Mouse (Mus musculus) left cerebral cortex, postnatal 36 days (tissue): Measurements from ENCODE around the gene Dhx32. TPM values are rescaled to one million over a fixed set of nuclear protein-coding genes. Genes with fewer than 3 reads are reported as not detected.

ENCODE experiments used
- DNase-seq, 2 experiments: peaks; one replicate each; pipeline ENCODE4 v3.0.0; 2021 to 2022; ENCODE audit warnings: low spot score in 2 of 2, mixed read lengths in 1 of 2
- intact Hi-C: fragments of 180-260 bp; cut with DNase I; formaldehyde crosslinking; loops from one replicate; pipeline ENCODE4 v1.15.1; 2025
- total RNA-seq, 2 experiments: library from RNA; stranded (reverse); gene quantifications; 2 replicates each; pipeline ENCODE4 v1.2.3; 2021

Dhx32 gene
- 10 to 100 TPM; 36.5 to 45.2 TPM for total RNA-seq

DNA sequence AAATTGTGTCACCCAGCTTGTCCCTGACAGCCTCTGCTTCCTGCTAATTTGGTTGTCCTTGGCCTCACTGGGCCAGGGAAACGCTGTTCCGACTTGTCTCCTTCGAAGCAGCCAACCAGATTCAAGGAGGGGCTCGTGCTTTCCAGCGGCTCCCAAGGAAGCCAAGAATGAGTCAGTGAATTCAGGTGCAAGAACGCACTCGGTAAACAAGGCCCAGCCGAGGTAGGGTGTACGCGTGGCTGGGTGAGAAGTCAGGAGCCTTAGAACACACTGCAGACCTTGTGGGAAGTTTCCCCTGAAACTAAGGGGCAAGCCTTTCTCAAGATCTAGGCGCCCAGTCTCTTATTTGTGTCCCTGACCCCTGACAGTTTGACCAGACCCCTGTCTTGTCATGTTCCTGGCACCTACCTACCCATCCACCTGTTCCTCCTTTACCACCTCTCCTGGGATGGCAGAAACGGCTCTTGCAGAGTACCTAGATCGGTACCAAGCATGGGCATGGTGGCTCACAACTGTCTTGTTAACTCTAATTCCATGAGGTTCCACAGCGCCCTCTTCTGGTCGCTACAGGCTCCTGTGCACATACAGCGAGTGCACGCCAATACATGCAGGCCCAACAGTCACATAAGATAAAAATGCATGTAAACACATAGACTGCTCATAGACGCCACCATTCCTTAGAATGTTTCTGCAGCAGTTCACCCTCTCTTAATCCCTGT, at the start of gene Dhx32:
Dhx32 (minus strand) TSS at position 10 of the 719 bp plus-strand sequence.
- DNase-seq = peak; percentile 39 to 47
- intact Hi-C loops = loop anchor here (5.0 kb wide), 1 partner anchor 76 kb away; the partner anchor contains the start of gene Bccip

DNA sequence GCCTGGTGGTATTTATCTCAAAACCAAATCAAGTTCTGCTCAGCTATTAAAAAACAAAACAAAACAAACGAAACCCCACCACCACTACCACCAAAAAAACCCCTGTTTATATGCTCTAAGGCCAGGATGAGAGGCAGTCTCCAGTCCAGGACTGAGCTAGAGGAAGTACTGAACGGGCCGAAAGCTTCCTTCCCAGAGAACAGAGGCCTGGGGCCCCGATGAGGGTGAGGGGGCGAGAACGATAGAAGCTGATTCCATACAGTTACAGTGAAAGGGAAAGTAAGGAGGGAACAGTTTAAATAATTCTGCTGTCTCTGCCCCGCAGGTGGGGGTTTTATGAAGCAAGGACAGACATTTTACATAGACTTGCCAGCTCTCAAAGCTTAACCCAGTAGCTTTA, 47.1 kb upstream of the Dhx32 start:
- no peak for DNase-seq
- intact Hi-C loops = no loop called here

DNA sequence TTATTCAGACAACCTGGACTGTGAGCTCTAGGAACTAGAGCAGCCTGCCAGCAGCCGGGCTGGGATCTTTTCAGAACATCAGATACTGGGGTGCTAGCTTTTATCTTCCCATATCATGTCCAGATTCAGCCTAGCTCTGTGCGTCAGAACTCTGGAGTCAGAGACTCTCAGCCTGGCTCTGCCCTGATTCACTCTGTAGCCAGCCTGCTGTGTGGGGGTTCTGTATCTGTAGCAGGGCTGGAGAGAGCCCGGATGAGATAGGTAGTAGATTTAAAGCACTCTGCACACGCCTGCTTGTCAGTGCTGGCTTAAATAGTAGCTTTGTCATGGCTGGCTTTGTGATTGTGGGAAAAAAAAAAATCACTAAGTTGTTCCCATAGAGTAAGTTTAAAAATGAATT, 46.0 kb upstream of the Dhx32 start:
- intact Hi-C loops = no loop called here
- no peak for DNase-seq

DNA sequence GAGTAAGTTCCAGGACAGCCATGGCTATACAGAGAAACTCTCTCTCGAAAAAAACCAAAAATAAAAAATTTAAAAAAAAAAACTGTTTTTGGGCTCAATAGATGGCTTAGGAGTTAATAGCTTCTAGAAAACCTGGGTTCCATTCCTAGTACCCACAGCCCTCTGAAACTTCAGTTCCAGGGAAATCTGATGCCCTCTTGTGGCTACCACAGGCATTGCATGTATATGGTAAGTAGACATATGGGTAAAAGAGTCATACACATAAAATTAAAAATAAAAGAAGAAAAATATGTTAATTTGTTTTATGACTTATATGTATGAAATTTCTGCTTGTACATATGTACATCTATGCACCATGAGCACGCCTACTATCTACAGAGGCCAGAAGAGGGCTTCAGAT, 42.1 kb upstream of the Dhx32 start:
- DNase-seq = no peak
- intact Hi-C loops = no loop called here

DNA sequence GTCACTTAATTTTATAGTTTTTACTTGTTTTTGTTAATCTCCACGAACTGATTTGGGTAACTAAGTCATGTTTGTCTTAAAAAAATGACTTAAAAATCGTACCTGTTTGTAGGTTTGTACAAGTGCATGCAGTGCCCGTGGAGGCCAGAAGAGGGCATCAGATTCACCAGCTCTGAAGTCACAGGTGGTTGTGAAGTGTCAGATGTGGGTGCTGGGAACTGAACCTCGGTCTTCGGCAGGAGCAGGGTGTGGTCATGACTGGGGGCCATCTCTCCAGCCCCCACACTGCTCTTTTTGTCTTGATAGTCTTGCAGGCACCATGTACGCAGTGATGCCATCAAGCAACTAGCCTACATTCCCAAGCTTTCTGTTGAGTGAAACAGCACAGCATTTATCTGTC, 41.2 kb upstream of the Dhx32 start:
- no peak for DNase-seq
- intact Hi-C loops = no loop called here

DNA sequence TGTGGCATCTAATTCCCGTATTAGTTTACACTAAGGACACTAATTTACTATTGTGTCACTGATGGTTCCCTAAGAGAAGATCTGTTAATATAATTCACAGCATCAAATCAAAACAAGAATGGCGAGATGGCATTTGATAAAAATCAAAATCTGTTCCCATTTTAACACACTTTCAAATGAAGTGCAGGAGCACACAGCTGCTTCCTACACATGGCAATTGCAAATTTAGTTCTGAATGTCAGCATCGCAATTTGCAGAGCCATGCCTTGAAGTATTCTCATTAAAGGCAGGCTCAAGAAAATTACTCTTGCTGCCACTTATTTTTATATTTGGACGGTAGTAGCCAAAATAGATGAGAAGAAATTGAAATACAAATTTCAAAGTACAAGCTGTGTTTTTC, 30.8 kb upstream of the Dhx32 start:
- intact Hi-C loops = no loop called here
- no peak for DNase-seq

DNA sequence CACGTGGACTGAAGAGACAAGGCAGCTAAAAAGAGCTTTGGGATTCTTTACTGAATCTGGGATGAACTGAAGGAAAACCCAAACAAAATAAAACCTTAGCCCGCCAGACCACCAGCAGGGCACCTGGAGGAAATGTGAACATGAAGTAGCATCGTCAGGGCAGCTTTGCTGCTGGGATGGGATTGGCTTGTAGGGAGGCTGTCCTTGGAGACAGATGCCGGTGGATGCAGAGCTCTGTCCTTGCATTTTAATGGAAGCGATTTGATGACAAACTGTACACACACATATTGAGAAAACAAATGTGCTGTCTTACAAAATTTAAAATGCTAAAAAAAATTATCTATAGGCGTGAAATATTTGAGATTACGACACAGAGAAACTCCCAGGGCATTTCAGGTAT, 30.4 kb upstream of the Dhx32 start:
- intact Hi-C loops = no loop called here

DNA sequence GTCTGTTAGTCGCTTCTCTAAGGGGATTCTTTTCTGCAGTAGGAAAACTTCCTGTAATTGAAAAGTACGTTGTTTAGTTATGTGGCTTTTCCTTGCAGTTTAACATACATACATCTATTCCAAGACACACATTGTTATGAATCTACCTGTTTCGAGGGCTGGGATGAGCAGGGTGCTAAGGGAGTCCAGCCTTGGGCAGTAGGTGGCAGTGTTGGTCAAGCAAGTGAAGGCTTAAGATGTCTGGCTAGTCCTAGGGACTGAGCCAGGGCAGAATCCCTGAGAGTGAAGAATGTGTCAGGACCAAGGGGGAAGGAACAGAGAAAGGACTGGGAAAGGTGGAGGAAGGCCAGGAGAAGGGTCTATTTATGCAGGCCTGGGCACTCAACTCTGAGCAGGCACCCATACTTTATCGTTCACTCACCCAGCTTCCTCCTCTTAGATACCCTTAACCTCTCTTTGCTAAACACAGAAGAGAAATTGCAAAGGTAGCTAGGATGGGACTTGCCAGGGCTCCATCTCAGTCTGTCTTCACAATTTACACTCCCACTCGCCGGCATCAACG, 23.2 kb upstream of the Dhx32 start:
- intact Hi-C loops = loop anchor here (5.0 kb wide), 1 partner anchor 542 kb away; no protein-coding TSS in a partner anchor
- peak; percentile 44 to 54 for DNase-seq

More for the DNA sequence above, 30.4 kb upstream of the Dhx32 start:
- no peak for DNase-seq

DNA sequence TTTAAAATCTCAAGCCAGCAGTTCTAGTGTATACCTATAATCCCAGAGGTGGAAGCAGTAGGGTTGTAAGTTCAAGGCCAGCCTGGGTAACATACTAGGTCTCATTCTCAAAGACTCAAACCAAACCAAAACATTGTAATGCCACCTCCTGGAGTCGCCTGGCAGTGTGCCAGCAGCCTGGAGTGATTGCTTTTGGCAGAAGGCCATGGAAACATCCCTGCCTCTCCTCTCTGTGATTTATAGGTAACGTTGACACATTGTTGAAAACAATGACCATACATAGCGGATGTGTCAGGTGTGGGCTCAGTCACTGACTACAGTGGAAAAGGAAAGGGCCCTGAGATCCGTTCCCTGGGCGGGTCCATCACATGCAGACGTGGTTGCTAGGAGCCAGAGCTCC, 19.3 kb upstream of the Dhx32 start:
- DNase-seq = no peak
- intact Hi-C loops = no loop called here

DNA sequence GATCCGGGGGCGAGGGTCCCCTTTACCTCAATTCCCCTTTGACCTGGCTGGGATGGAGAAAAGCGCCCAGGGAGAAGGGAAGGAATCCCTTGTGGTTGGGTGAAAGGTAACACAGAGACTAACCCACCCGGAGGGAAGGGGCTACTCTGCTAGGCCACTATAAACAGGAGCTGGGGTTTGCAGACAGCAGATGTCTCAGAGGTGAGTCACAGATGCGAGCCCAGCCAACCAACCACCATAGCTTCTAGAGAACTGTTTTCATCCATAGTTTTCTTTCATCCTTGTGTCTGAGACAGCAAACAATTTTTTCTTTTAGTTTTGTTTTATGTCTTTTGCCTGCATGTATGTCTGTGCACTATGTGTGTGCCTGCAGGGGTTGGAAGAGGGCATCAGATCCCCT, 17.4 kb upstream of the Dhx32 start:
- no peak for DNase-seq
- intact Hi-C loops = no loop called here

DNA sequence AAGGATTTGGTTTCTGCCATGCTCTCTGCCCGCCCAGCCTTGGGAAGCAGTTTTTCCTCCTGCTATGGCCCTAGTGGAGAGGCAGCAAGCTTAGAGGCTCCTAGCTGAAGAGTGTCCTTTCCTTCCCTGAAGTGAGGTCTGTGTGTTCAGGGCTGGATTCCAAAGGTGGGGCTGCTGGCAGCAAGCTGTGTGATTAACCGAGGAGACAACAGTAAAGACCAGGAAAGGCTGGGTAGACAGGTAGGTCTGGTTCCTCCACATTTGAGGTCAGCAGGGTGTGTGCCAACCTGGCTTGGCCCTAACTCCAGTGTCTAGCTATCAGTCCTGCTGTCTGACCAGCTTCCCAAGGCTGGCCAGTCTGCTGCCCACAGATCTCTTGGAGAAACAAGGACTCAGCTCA, 12.2 kb upstream of the Dhx32 start:
- intact Hi-C loops = no loop called here
- no peak for DNase-seq

DNA sequence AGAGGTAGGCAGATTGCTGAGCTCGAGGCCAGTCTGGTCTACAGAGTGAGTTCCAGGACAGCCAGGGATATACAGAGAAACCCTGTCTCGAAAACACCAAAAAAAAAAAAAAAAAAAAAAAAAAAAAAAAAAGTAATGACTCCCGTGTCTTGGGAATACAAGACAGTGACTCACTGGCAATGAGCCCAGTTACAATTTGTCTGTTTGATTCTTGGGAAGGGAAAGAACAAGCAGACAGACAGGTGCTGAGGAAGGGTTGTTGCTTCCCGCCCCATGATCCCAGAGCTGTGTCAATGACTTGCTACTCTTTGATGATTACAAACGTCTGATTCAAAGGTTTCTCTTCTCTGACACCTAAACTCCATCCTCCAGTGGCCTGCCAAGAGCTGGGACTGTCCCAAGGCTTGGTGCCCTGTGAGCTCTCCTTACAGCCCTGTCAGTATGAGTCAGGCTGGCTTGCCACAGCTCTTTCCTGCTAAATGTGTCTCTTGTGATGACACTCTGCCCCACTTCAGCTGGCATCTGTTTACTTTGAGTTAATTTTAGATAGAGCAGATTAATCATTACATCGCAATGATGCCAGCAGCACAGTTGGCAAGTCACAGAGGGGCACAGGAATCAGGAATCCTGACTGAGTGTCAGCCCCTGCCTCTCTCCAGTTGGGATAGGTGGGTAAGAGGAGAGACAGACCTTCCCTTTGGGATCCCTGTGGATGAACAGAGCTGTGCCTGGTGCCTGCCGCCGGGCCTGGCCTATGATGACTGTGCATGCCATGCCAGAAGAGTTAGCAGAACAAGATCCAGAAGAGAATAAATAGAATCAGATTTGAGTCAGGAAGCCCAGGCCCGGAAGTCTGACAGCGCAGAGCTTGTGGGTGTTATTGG, 11.0 kb upstream of the Dhx32 start:
- intact Hi-C loops = no loop called here
- peak; percentile 17 to 18 for DNase-seq

DNA sequence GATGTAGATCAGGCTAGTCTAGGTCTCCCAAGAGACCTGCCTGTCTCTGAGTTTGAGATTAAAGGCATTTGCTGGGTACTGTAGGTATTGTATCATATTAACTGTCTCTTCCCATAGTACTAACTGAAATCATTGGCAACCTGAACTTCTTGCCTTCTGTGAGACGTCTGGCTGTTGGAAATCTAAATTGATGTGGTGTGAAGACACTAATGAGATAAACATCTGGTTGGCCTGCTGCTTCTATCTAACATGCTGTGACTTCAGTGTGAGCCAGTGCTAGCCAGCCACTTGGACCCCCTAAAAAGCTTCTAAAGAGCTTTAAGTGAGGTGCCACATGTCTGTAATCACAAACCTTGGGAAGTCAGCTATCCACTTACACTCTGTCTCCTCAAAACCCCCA, 10.2 kb upstream of the Dhx32 start:
- intact Hi-C loops = no loop called here

DNA sequence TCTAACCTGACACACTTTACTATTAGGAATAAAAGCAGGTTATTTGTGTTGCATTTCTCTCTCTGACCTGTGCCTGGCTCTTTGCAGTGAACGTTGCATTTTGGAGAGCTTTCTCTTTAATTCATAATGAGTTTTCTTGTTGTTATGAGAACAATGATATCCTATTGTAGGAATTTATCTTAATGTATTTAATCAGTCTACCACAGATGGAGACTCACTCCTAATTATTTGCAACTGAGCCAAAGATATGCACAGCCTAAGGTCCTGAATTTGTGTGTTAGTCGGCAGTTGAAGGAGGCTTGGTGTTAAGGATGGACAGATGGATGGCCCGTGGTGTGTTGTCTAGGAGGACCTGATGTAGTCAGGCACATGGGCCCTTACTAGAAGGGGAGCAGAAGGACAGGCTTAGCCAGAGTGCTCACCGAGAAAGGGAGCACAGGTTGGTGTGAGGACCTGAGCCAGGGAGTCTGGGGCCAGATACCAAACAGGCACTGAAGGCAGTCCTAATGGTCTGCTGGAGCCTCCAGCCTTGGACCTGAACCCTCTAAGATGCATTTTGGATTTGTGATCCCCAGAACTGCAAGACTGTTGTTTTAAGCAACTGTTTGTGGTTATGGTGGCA, 8.2 kb upstream of the Dhx32 start:
- intact Hi-C loops = no loop called here
- DNase-seq = no peak

More for the DNA sequence above, 10.2 kb upstream of the Dhx32 start:
- DNase-seq = no peak

DNA sequence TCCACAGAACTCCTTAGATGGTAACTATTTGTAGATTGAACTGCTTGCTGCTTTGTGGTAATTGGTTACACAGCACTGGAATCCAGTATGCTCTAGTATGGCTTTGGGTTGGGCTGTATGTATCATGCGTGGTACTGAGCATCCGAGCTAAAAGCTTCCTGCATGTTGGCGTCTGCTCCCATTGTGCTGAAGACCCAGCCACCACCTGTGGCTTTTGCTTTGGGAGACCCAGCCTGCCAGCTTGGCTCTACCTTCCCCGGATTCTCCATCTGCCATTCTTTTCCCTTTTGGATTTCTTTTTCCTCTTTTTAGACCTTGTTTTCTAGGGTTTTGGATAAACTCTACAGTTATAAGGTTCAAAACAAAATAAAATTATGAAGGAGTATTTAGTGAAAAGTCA, 7.6 kb upstream of the Dhx32 start:
- intact Hi-C loops = no loop called here

DNA sequence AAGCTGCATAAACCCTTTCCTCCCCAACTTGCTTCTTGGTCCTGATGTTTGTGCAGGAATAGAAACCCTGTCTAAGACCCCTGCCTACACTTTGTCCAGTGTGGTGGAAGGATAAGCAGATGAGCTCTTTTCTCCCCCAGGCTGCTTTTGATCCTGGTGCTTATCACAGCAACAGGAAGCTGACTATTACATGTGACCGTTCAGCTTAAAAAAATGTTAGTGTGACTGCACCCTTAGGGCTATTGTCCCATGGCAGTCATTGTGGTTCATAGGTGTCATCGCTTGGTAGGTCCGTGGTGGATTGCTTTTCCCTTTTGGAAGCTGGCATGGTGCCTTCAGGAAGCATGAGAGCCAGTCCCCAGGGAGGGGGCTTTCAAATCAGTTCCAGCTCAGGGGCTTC, 5.6 kb upstream of the Dhx32 start:
- DNase-seq = no peak
- intact Hi-C loops = no loop called here

More for the DNA sequence above, 7.6 kb upstream of the Dhx32 start:
- no peak for DNase-seq

DNA sequence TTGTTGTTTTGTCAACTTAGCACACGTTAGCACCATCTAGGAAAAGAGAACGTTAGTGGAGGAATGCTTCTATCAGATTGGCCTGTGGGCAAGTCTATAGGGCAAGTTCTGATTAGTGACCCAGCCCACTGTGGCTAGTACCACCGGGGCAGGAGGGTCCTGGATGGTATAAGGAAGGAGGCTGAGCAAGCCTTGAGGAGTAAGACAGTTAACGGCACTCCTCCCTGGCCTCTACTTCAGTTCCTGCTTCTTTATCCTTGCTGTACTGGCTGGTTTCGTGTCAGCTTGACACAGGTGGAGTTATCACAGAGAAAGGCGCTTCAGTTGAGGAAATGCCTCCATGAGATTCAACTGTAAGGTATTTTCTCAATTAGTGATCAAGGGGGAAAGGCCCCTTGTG, 5.0 kb upstream of the Dhx32 start:
- intact Hi-C loops = no loop called here
- no peak for DNase-seq

DNA sequence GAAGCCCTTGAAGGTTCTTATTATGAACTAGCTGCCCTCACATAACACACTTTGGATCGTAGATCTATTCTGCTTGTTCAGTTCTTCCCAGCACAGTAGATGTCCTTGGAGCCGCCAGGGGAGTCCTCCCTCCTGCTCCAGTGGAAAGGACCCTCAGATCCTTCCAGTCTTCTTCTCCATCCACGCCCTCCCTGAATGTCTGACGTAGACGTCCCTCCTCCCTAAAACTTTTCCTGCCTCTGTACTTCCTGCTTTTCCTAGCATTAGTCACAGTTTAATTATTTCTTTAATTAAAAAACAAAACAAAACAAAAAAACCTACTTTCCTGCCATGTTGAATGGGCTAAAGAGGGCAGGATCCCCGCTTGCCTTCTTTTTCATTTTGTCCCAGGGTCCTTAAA, 535 bp downstream of the Dhx32 start:
- DNase-seq = no peak
- intact Hi-C loops = loop anchor here (5.0 kb wide), 1 partner anchor 75 kb away; the partner anchor contains the start of gene Bccip

DNA sequence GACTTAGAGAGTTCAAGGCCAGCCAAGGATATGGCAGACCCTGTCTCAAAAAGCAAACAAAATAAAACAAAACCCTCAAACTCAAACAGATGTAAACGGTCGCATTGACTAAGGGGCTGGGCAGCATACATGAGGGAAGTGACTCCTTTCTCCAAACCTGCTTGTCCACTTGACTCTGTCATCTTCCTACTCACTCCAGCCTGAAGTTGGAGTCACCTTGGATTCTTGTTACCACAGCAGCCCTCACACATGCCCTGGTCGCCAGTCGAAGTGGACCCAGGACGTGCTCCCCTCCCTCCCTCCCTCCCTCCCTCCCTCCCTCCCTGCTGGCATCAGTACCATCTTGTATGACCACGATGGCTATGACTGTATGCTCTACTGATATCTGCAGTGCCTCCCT, 943 bp downstream of the Dhx32 start:
- intact Hi-C loops = loop anchor here (5.0 kb wide), 1 partner anchor 74 kb away; the partner anchor contains the start of gene Bccip
- no peak for DNase-seq

DNA sequence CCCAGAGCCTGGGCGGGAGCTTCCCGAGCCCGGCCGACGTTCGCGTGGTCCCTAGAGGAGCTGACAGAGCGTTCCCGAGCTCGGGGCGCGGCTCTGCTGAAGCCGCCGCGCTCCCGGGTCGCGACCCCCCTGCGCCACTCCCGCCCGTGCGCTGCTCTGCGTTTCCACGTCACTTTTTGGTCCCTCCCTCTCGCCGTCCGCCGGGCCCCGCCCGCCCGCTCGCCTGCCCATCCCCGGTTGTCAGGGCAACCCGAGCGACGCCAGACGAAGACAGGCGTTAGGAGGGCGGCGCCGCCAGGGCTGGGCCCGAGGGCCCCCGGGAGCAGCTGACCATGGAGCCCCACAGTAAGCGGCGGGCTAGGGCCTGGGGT, 5.9 kb downstream of the Dhx32 start, which contains the start of gene Fank1:
Fank1 (plus strand) TSS at position 236 of the 371 bp plus-strand sequence.
- intact Hi-C loops = loop anchor here (5.0 kb wide), 1 partner anchor 54 kb away; no protein-coding TSS in a partner anchor
- DNase-seq = peak; percentile 86 to 88
